Mouse (Mus musculus) embryonic fibroblast, embryonic 13.5 days (primary cell): Measurements from ENCODE around the gene Tekt1. TPM values are rescaled to one million over a fixed set of nuclear protein-coding genes. Genes with fewer than 3 reads are reported as not detected.
"Not testable (repeated sequence)": the region's sequence is repeated elsewhere in the genome, so short reads cannot be mapped to it uniquely, and the experiment has no call there.

ENCODE experiments used
- H3K27ac ChIP-seq: 2 replicates; pipeline ENCODE4 v1.5.1; 2012; ENCODE audit warnings: low read length, control low read depth, inconsistent platforms; ENCODE audit not compliant: insufficient read depth
- H3K4me1 ChIP-seq: 2 replicates; pipeline ENCODE4 v1.6.1; 2011; ENCODE audit warnings: low read length; ENCODE audit not compliant: control insufficient read depth, insufficient read depth
- H3K4me3 ChIP-seq: 2 replicates; pipeline ENCODE4 v1.5.1; 2011; ENCODE audit warnings: mild to moderate bottlenecking, control low read depth, low read length; ENCODE audit not compliant: insufficient read depth
- CTCF ChIP-seq: IDR thresholded peaks from 2 replicates; pipeline ENCODE4 v1.5.1; 2011; ENCODE audit warnings: mild to moderate bottlenecking, control low read depth, low read length, moderate library complexity, borderline replicate concordance; ENCODE audit not compliant: insufficient read depth
- POLR2A ChIP-seq: IDR thresholded peaks from 2 replicates; pipeline ENCODE4 v1.6.1; 2011; ENCODE audit warnings: low read depth, mild to moderate bottlenecking, control low read depth, low read length, moderate library complexity
- polyA plus RNA-seq: library from polyadenylated mRNA; stranded (reverse); fragments of >200 nt; gene quantifications from 2 replicates; pipeline ENCODE4 v1.2.4, GENCODE M21; 2011; ENCODE audit warnings: low read depth; ENCODE audit not compliant: missing spikeins, insufficient read length

Tekt1 gene
- polyA plus RNA-seq, 1 experiment = not detected

- no peak for TF ChIP-seq CTCF
- no peak for TF ChIP-seq POLR2A
- Histone ChIP-seq H3K4me3 (no peak overlapping the region), H3K4me1 (no peaks in the 10 kb centered on the region), H3K27ac (no peak overlapping the region)
Measured at GRCm38 (mm10) chr11:72344486-72344885, 17.8 kb downstream of the Tekt1 start.

- no peaks in the 10 kb centered on the region for H3K4me1 ChIP-seq
- no peak overlapping the region for H3K27ac ChIP-seq
- no peak for TF ChIP-seq POLR2A
- TF ChIP-seq CTCF = peak; percentile 31; the same call in 1 of the 2 replicates
- H3K4me3 ChIP-seq = no peak overlapping the region
Measured at GRCm38 (mm10) chr11:72343904-72344303, 18.3 kb downstream of the Tekt1 start.

GRCm38 (mm10) chr11:72343238-72343625 lies 19.0 kb downstream of the Tekt1 start:
- H3K4me1 ChIP-seq, H3K27ac ChIP-seq, H3K4me3 ChIP-seq: not testable (repeated sequence)

- Histone ChIP-seq H3K4me1 (no peaks in the 10 kb centered on the region), H3K4me3 (no peak overlapping the region), H3K27ac (no peak overlapping the region)
- no peak for TF ChIP-seq POLR2A
- peak; percentile 59; the same call in 1 of the 2 replicates for TF ChIP-seq CTCF
Measured at GRCm38 (mm10) chr11:72342549-72343237, 19.5 kb downstream of the Tekt1 start.

GRCm38 (mm10) chr11:72339716-72340115 lies 22.5 kb downstream of the Tekt1 start:
- Histone ChIP-seq H3K4me3 (no peak overlapping the region), H3K4me1 (no peaks in the 10 kb centered on the region), H3K27ac (no peak overlapping the region)
- no peak for TF ChIP-seq CTCF
- TF ChIP-seq POLR2A = no peak

GRCm38 (mm10) chr11:72338437-72338871 lies 23.8 kb downstream of the Tekt1 start:
- TF ChIP-seq CTCF = no peak
- no peak for TF ChIP-seq POLR2A
- H3K4me3 ChIP-seq = no peak overlapping the region
- no peaks in the 10 kb centered on the region for H3K4me1 ChIP-seq
- no peak overlapping the region for H3K27ac ChIP-seq

GRCm38 (mm10) chr11:72336726-72337125 lies 25.5 kb downstream of the Tekt1 start:
- TF ChIP-seq POLR2A (no peak), CTCF (no peak)
- Histone ChIP-seq H3K4me3 (no peak overlapping the region), H3K27ac (no peak overlapping the region), H3K4me1 (peaks cover 4% of the 10 kb centered on the region; the same call in 1 of the 2 replicates)

GRCm38 (mm10) chr11:72334653-72335052 lies 27.6 kb downstream of the Tekt1 start:
- H3K4me1 ChIP-seq = peaks cover 4% of the 10 kb centered on the region; the same call in 1 of the 2 replicates
- H3K4me3 ChIP-seq = no peak overlapping the region
- no peak overlapping the region for H3K27ac ChIP-seq
- TF ChIP-seq POLR2A = no peak
- TF ChIP-seq CTCF = no peak

GRCm38 (mm10) chr11:72332951-72333667 lies 29.1 kb downstream of the Tekt1 start:
- TF ChIP-seq CTCF = no peak
- TF ChIP-seq POLR2A = no peak

GRCm38 (mm10) chr11:72325701-72326100 lies 36.5 kb downstream of the Tekt1 start:
- no peaks in the 10 kb centered on the region for H3K4me1 ChIP-seq
- no peak for TF ChIP-seq POLR2A
- no peak for TF ChIP-seq CTCF
- no peak overlapping the region for H3K27ac ChIP-seq
- no peak overlapping the region for H3K4me3 ChIP-seq

More at GRCm38 (mm10) chr11:72332951-72333667, 29.1 kb downstream of the Tekt1 start:
- Histone ChIP-seq H3K4me1 (peaks cover 4% of the 10 kb centered on the region; the same call in 1 of the 2 replicates), H3K27ac (no peak overlapping the region), H3K4me3 (no peak overlapping the region)

- H3K27ac ChIP-seq = no peak overlapping the region
- 0 out of 2 replicates have a peak, but pooled peaks have one; percentile 21 for TF ChIP-seq CTCF
- no peak for TF ChIP-seq POLR2A
- no peak overlapping the region for H3K4me3 ChIP-seq
- no peaks in the 10 kb centered on the region for H3K4me1 ChIP-seq
Measured at GRCm38 (mm10) chr11:72324431-72324830, 37.8 kb downstream of the Tekt1 start.
